Mouse (Mus musculus) liver, adult 2 months (tissue): ENCODE measurements around the gene Fgfr3.

Experiments
- CTCF ChIP-seq: fragments of 200-500 bp; IDR thresholded peaks from 2 replicates; pipeline ENCODE4 v1.5.1; 2011; ENCODE audit warnings: low read depth, low read length, control low read depth
- POLR2A ChIP-seq: fragments of 200-500 bp; IDR thresholded peaks from 2 replicates; pipeline ENCODE4 v1.6.1; 2011; ENCODE audit warnings: low read length, control low read depth; ENCODE audit not compliant: insufficient read depth; ENCODE audit errors: extremely low read depth

- no peak for TF ChIP-seq CTCF
- no peak for TF ChIP-seq POLR2A
Observed at GRCm38 (mm10) chr5:33694461-33694847, 27.0 kb upstream of the Fgfr3 start.
